Mouse (Mus musculus): Measurements from ENCODE around the gene Gm20388.
A peak's percentile ranks its signal among the peaks of the same experiment; 100 is the strongest.

Gm20388 gene

DNA sequence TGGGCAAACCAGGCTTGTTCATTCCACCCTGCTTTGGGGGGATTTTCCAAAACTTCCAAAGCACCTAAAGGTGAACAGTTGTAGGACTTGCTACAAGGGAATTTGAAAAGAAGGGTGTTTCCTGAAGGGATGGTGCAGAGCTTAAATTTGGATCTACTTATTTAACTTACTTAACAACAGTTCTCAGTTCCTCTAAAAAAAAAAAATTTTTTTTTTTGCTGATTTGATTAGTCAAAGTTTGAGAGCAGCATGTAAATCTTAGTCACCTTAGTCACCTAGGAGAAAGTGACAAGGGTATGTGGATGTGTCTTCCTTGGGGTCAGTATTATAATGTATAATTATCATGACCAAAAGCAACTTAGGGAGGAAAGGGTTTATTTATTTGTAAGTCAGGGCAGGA is 2848.0 kb downstream of the Gm20388 start:
- no peak for DNase-seq (ENCODE audit: low spot score in 2 of 2)

DNA sequence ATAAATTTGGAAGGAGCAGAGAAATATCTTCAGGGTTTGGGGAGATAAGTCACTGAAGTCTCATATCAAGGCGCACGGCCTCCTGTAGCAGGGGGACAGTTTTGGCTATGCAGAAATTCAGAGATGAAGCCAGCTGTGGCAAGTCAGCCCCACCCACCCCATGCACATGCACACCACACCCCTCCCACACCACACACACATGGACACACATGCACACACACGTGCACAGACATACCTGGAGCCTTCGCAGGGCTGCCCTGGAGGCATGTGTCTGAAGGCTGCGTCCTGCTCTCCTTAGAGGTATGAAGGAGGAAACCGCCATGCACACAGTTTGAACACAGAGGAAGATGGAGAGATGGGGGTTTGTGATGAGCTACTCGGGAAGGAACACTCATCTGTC is 2849.5 kb downstream of the Gm20388 start:
- DNase-seq (ENCODE audit: low spot score in 2 of 2), result no peak

DNA sequence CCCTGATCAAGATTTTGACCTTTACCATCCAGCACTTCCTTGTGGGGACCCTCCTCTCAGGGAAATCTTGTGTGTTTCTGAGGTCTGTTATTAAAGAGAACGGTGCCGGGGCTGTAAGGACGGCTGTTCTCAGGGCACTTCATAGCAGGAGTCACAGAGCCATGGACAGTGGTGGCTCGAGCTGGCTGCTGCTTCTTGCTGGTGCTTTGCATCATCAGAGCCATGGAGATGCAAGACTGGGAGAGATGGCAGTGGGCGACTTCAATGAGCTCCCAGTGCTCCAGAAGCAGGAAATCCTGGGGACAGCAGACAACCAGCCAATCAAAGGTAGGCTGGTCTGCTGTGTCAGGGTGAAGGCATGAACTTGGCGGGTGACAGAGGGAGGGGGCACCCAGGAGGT is 2850.5 kb downstream of the Gm20388 start:
- no peak for DNase-seq (ENCODE audit: low spot score in 2 of 2)

DNA sequence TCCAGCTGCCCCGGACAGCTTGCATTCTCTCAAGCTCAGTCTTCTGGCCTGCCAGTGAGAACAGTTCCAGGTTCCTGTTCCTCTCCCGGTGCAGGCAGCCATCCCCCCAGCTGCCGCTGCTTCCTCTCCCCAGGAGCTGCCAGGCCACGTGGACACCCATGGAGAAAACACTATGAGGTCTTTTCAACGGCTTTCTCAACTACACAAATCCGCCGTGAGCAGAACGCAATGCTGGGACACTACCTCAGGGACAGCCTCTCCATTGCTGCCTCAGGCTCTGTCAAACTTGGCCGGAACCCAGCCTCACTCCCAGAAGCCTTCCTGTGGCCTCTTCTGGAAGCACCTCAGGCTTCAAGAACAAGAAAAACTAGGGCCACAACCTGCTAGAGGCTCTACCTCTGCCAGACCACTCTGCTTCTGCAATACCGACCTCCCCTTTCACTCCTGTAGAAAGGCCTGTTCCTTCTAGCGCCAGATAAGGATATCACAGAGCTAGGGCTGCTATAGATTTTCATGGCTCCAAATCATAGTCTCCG is 2852.2 kb downstream of the Gm20388 start:
- no peak for DNase-seq (ENCODE audit: low spot score in 2 of 2)

DNA sequence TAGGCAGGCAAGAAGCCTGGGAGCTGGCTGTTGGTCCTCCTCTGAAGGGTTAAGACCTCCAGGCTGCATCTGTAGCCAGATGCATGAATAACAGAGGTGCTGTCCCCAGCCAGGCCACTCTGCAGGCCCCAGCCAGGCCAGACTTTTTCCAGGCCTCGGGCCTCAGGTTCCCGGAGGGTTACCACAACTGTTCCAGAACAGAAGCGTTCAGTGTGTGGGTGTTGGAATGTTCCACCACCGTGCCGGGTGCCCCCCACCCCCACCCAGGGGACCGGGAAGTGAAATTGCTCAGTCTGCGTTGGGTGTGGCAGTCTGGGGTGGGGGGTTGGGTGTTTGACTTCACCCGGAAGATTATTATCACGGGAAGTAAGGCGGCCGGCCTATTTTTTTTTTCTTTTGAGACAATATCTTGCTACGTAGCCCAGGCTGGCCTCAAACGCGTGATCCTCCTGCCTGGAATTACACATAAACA is 2852.7 kb downstream of the Gm20388 start:
- DNase-seq (ENCODE audit: low spot score in 2 of 2), result no peak

DNA sequence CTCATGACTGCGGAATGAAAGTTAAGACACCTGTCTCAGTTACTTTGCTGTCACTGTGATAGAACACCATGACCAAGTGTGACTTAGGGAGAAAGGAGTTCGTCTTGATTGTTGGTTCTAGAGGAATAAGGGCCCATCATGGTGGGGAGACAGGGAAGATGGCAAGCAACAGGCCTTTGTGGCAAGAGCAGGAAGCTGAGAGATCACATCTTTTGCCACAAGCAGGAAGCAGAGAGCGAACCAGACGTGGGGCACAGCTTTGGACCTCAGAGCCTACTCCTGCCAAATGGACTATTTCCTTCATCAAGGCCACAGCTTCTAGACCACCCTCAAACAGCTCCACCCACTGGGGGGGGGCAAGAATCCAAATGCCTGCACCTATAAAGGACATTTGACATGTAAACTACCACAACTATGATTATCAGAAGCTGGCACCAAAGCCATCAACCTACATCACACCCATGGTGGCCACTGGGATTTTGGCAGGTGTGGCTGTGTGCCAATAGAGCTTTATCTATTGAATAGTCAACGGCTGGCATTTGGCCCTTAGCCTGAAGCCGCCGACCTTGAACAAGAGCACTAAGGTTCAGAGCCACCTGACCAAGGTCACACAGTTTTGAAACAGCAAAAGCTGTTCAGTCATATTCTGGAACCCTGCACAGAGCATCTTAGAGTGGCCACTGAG is 2854.3 kb downstream of the Gm20388 start:
- no peak for DNase-seq (ENCODE audit: low spot score in 2 of 2)

DNA sequence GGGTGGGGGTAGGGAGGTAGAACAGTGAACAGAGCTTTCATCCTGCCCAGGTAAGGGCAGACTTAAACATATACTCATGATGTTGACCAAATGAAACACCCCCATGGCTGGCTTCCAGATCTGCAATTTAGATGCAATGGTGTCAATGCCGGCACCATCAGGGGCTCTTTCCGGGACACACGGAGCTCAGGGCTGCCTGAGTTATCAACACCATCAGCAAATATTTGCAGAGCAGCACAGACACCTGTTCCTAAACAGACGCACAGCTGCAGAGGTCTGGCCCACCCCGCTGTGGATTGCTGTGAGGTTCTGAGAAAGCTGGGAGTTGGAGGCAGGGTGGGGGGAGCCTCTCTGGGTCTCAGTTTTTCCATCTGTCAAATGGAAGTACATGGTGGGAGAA is 2855.5 kb downstream of the Gm20388 start:
- DNase-seq (ENCODE audit: low spot score in 2 of 2), result no peak

DNA sequence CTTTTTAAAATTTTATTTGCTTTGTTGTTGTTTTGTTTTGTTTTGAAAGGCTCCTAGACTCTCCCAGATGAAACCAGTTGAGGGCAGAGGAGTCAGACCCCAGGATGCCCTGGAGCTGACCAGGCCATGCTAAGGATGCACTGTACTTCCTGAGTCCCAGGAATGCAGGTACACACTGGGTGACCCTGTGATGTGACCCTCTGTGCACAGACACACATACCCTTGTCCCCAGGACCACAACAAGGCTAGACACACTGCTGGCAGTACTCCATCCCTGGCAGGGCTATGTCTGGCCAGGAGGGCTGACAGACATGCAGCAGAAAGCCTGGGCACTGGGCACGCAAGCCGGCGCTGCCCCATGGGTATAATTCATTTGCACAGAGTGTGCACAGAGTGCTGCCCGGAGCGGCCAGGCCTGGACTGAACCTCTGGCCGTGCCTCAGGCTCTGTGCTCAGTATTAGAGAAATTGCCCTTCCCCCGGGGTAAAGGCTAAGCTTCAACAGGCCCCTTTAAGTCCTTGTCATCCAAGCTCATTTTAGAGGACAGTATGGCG is 2856.1 kb downstream of the Gm20388 start:
- no peak for DNase-seq (ENCODE audit: low spot score in 2 of 2)

DNA sequence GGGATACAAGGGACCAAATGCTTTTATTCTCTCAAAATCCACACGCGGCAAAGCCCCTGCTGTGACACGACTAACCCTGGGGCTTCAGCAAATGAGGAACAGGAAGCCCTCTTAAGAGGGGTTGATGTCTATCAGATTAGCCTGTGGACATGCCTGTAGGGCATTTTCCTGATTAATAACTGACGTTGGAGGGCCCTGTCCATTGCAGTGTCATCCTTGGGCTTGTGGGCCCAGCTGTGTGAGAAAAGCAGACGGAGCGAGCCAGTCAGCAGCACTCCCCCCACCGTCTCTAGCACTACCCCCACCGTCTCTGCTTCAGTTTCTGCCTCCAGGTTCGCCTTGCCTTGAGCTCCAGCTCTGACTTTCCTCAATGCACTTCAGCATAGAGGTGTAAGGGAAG is 2856.6 kb downstream of the Gm20388 start:
- no peak for DNase-seq (ENCODE audit: low spot score in 2 of 2)

DNA sequence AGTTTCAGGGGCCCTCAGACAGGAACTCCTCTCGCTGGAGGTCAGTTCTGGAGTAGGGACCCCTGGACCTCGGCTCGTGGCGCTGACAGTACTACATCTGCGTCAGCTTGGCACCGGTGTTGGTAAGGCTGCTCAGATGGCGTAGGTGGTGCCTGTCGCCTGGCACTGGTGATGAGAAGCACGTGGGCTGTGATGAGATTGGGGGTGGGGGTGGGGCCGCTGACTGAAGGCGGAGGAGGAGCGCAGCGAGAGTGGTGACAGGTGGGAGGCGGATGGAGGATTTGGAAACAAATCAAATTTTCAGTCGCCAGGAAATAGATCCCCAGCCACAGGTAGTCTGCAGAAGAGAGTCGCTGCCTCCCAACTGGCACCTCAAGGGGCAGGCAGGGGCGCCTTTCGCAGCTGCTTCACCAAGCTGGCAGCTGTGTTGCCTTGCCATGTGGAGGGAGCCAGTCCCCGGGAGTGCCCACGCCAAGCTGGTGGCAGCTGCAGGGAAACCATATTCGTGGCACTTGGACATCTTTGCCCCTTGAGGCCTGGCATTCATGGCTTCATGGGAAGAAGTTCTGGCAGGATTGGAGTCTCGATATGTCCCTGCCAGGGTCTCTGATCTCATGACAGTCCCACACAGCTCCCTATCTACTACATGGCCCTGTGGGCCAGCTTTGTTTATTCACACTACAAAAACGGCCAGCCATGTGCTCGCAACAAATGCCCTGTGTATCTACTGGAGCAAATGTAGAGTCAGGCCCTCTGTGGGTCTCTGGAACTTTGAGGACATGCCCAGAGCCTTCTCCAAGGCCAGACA is 2858.8 kb downstream of the Gm20388 start:
- DNase-seq (ENCODE audit: low spot score in 2 of 2), result peak in 1 of 2 experiments; percentile 65

DNA sequence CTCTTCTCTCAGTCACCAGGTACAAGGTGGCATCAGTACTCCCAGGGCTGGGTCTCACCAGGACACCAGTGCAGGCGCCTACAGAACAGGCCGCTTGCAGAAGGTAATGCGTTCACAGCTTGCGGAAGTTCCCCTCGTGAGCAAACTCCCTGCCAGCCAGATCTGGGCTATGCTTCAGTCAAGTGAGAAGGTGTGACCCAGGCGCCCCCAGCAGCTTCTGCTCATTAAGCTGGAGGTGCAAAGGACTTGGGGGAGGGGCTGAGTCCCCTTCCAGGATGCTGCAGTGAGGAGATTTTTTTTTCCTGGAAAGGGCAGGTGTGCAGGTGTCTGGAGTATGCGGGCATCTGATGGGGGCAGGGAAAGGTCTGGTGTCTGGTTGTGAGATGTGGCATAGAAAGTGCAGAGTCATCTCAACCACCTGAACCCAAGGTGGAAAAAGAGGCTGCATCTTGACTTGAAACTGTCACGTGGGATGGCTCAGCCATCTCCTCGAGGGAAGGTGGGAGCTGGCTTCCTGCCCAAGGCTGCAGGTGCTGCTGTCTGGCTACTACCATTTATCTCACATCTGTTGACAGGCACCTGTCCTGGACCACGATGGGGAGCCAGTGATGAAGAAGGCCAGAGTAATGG is 2861.9 kb downstream of the Gm20388 start:
- no peak for DNase-seq (ENCODE audit: low spot score in 2 of 2)

DNA sequence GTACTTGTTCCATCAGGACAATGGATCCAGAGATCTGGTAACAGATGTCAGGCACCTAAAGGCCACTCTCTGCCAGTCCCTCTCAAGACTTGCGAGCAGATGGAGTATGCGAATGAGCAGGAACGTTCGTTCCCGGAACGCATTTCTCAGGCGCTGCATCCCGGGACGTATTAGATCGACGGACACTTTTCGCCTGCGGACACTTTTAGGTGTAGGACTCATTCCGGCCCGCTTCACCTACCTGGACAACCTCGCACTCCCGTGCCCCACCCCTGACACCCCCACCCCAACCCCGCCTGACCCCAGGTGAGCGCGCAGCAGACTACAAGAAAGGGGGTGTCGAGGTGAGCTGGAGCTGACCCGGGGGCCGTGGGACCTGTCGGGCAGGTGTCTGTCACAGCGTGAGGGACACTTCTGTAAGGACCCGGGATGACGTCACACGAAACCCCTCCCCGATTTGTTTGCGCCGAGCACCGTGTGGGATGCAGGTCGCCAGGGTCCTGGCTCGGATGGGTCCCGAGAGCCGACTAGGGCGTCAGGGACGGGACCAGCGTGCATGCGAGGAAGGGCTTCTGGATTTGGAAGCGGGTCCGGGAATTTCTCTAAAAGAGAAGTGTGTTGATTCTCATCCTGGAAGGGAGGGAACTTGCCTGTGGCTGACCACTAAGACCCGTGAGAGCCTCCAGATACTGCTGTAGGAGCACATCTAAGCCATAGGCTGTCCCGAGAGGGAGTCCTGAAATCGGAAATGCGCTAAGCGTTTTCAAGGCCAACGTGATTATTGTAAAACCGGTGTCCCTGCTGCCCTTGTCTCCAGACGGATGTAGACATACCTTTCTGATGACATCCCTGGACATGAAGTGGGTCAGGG is 2864.9 kb downstream of the Gm20388 start, which contains the start of gene Acsf3:
Gene Acsf3 (plus strand): TSS at position 202 of the 871 bp plus-strand sequence.
- DNase-seq (ENCODE audit: low spot score in 2 of 2), result peak in 1 of 2 experiments; percentile 75

DNA sequence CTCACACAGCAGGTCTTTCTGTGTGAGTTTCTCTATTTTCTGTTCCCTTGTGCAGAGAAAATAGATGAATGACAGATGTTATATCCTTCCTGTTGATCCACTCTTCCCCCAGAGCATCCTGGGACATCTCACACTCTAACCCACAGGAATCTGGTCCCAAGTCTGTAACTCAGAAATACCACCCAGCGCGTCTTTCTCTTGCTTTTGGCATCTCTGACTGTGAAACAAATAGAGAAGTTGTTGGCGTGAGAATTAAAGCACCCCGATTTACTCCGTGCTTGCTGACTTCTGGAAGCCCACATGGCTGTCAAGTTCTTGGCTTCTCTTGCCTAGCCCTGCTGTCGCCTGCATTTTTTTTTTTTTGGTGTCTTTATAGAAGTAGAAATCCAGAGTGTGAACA is 2867.1 kb downstream of the Gm20388 start:
- no peak for DNase-seq (ENCODE audit: low spot score in 2 of 2)

DNA sequence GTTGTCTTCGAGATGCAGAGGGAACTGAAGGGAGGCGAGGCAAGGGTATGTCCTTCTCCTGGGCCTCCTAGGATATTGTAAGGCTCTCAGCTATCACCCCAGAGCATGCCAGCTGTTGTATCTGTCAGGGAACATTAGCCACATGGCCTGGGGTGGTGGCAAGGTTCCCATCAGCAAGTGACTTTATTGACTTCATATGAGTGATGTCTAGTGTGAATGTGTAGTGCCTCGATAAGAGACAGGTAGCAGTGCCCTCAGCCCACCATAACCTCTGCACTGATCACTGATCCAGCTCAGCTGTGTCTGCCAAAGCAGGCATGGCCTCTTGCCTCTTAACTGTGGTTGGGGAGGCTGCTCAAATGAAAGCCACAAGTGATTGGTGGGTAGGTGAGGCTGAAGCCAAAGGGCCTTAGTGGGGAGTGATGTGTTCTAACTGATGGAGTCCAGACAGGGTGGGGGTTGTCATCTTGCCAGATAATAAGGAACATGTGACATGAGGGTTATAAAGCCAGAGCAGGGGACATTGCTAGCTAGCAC is 2868.1 kb downstream of the Gm20388 start:
- no peak for DNase-seq (ENCODE audit: low spot score in 2 of 2)

DNA sequence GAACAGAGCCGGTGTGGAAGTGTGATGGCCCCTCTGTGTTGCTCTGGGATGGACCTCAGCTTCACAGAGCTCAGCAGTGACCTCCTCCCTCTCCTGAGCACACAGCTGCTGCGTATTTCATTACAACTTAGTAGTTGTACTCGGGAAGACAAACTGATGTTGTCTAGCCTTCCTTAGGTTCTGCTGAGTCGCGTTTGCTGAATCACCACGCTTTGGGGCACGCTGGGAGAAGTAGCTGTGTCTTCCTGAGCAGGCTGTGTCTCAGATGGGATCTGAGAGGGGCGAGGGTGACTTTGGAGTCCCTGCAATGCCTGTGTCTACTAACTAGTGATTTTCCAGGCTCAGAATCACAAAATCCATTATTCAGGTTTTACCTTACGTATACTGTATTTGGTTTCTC is 2868.6 kb downstream of the Gm20388 start:
- no peak for DNase-seq (ENCODE audit: low spot score in 2 of 2)

DNA sequence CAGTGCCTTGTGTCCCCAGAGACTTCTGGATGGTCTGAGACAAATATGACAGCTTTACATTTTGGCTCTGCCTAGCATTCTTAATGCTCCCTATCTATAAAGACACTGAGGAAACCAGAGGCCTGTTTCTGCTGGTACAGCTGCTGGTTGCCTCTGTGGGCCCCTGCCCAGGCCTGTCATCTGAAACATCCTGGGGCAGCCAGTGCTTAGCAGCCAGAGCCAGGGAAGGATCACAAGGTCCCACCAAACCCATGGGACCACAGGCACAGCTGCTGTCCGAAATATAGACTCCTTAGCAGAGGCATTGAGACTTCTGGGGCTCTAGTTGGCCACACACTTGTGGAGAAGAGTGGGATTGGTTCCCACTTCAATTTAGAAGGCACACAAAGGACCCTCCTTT is 2874.1 kb downstream of the Gm20388 start:
- no peak for DNase-seq (ENCODE audit: low spot score in 2 of 2)

DNA sequence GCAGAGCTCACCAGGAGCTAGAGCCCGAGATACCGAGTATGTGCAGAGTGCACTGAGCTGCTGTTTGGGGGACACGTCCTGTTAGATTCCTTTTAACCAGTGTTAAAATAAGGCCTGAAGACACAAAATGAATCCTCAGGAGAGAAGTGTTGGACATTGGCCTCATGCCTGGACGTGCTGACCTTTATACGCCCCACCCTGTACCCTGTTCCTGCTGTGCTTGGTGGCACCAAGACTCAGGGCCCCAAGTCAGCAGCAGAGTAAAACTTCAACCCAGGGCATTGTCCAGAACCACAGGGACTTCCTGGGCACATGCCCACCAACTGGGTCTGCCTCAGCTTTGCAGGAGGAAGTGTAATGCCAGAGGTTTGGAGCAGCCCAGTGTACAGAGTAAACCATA is 2879.2 kb downstream of the Gm20388 start:
- DNase-seq (ENCODE audit: low spot score in 2 of 2), result no peak

DNA sequence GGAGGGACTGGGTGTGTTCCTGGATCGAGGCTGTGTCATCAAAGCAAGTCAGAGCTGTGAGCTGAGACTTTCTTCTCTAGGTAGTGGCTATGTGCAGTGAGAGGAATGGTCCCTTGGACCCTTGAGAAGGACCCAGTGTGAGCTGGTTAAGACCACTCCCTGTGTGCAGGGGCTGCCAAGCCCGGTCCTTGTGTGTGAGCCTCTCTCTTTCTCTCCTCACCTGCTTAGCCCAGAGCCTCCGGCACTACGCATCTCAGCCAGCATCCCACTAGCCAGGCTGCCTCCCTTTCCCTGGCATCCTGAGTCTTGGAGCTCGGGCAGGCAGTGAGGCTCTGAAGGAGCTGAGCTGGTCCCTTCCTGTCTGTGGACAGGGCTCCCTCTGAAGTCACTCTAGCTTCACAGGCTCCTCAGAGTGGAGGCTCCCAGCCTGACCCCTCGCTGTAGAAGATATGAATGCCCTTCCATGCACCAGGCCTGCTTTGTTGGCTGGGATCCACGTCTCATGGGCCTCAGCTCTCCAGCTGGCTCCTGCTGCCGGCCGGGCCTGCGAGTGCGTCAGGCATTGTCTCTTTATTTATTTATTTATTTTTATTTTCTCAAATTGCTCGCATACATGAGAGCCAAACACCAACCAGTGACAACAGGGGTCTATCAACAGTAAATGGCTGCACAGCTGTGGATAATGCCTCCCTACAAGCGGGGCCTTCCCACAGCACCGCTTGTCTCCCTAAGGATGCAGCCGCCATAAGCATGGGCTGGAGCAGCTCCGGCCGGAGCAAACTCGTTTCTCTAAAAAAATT is 2882.9 kb downstream of the Gm20388 start:
- DNase-seq (ENCODE audit: low spot score in 2 of 2), result no peak

DNA sequence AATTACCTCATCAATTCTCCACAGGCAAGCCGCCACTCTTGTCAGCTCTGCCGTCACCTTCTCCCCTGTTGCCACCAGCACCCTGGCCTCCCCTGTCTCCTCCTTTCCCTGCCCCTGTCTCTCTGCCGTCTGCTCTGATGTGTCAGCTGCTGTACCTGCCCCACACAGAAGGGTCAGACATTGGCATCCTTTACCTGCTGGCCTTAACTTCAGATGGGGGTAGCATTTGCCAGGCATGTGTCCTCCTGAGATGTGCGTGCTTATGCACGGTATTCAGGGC is 2883.5 kb downstream of the Gm20388 start:
- no peak for DNase-seq (ENCODE audit: low spot score in 2 of 2)

Data from left cerebral cortex, adult 9 months (tissue).